Mouse (Mus musculus): ENCODE measurements around the gene Arl6ip6. TPM values are rescaled to one million over a fixed set of nuclear protein-coding genes. Genes with fewer than 3 reads are reported as not detected.
A peak's percentile ranks its signal among the peaks of the same experiment; 100 is the strongest.

Gene Arl6ip6
- total and polyA plus RNA-seq, 3 experiments: 39.6 to 72.1 (median 66.0) TPM

GRCm38 (mm10) chr2:53204373-53205274 lies 13.1 kb downstream of the Arl6ip6 start:
- DNase-seq (ENCODE audit: low spot score) (no peak), ATAC-seq (ENCODE audit: extremely low read depth, insufficient number of reproducible peaks, low FRiP score, poor library complexity, severe bottlenecking) (peak; percentile 63; the same call in 1 of the 2 replicates)

GRCm38 (mm10) chr2:53206749-53207148 lies 15.2 kb downstream of the Arl6ip6 start:
- H3K4me1 ChIP-seq (ENCODE audit: insufficient read depth, low read depth, low read length): peaks cover 3% of the 10 kb centered on the region
- H3K36me3 ChIP-seq (replicated peaks): peaks cover 43% of the 10 kb centered on the region
- ATAC-seq (ENCODE audit: extremely low read depth, insufficient number of reproducible peaks, low FRiP score, poor library complexity, severe bottlenecking) (no peak), DNase-seq (ENCODE audit: low spot score) (no peak)
- no peaks in the 10 kb centered on the region for H3K9me3 ChIP-seq (replicated peaks)
- no peak overlapping the region for H3K4me3 ChIP-seq (ENCODE audit: low read depth, low read length)
- TF ChIP-seq GATA2 (IDR thresholded peaks at IDR 0.05; ENCODE audit: borderline replicate concordance, low read depth, low read length): no peak
- TF ChIP-seq POLR2AphosphoS5 (IDR thresholded peaks at IDR 0.05; ENCODE audit: insufficient replicate concordance, low read depth, low read length): no peak
- no peak for TF ChIP-seq GATA1 (IDR thresholded peaks at IDR 0.05; ENCODE audit: borderline replicate concordance, low read length)
- no peak for TF ChIP-seq CTCF (IDR thresholded peaks at IDR 0.05; ENCODE audit: low read depth, low read length)
- TF ChIP-seq TAL1 (conservative IDR thresholded peaks at IDR 0.05; ENCODE audit: low read depth, low read length): no peak
- H3K27me3 ChIP-seq (ENCODE audit: insufficient read depth, low read length): no peaks in the 10 kb centered on the region

More at GRCm38 (mm10) chr2:53204373-53205274, 13.1 kb downstream of the Arl6ip6 start:
- H3K4me3 ChIP-seq (ENCODE audit: low read depth, low read length): no peak overlapping the region
- peaks cover 38% of the 10 kb centered on the region for H3K36me3 ChIP-seq (replicated peaks)
- no peaks in the 10 kb centered on the region for H3K9me3 ChIP-seq (replicated peaks)
- no peaks in the 10 kb centered on the region for H3K27me3 ChIP-seq (ENCODE audit: insufficient read depth, low read length)
- H3K4me1 ChIP-seq (ENCODE audit: insufficient read depth, low read depth, low read length): peaks cover 15% of the 10 kb centered on the region
- no peak for TF ChIP-seq CTCF (IDR thresholded peaks at IDR 0.05; ENCODE audit: low read depth, low read length)
- TF ChIP-seq POLR2AphosphoS5 (IDR thresholded peaks at IDR 0.05; ENCODE audit: insufficient replicate concordance, low read depth, low read length): no peak
- no peak for TF ChIP-seq TAL1 (conservative IDR thresholded peaks at IDR 0.05; ENCODE audit: low read depth, low read length)
- no peak for TF ChIP-seq GATA2 (IDR thresholded peaks at IDR 0.05; ENCODE audit: borderline replicate concordance, low read depth, low read length)
- no peak for TF ChIP-seq GATA1 (IDR thresholded peaks at IDR 0.05; ENCODE audit: borderline replicate concordance, low read length)

GRCm38 (mm10) chr2:53213493-53213892 lies 22.0 kb downstream of the Arl6ip6 start:
- ATAC-seq (ENCODE audit: extremely low read depth, insufficient number of reproducible peaks, low FRiP score, poor library complexity, severe bottlenecking): no peak
- no peaks in the 10 kb centered on the region for H3K27me3 ChIP-seq (ENCODE audit: insufficient read depth, low read length)
- H3K4me1 ChIP-seq (ENCODE audit: insufficient read depth, low read depth, low read length): no peaks in the 10 kb centered on the region
- no peaks in the 10 kb centered on the region for H3K9me3 ChIP-seq (replicated peaks)
- no peak overlapping the region for H3K4me3 ChIP-seq (ENCODE audit: low read depth, low read length)
- H3K36me3 ChIP-seq (replicated peaks): peaks cover 76% of the 10 kb centered on the region
- TF ChIP-seq POLR2AphosphoS5 (IDR thresholded peaks at IDR 0.05; ENCODE audit: insufficient replicate concordance, low read depth, low read length): no peak
- TF ChIP-seq GATA1 (IDR thresholded peaks at IDR 0.05; ENCODE audit: borderline replicate concordance, low read length): no peak
- DNase-seq (ENCODE audit: low spot score): no peak

- no peaks in the 10 kb centered on the region for H3K9me3 ChIP-seq (replicated peaks)
- no peak overlapping the region for H3K4me3 ChIP-seq (ENCODE audit: low read depth, low read length)
- TF ChIP-seq TAL1 (conservative IDR thresholded peaks at IDR 0.05; ENCODE audit: low read depth, low read length): no peak
- no peak for TF ChIP-seq GATA2 (IDR thresholded peaks at IDR 0.05; ENCODE audit: borderline replicate concordance, low read depth, low read length)
- no peak for TF ChIP-seq CTCF (IDR thresholded peaks at IDR 0.05; ENCODE audit: low read depth, low read length)
- TF ChIP-seq GATA1 (IDR thresholded peaks at IDR 0.05; ENCODE audit: borderline replicate concordance, low read length): no peak
- no peak for TF ChIP-seq POLR2AphosphoS5 (IDR thresholded peaks at IDR 0.05; ENCODE audit: insufficient replicate concordance, low read depth, low read length)
- DNase-seq (ENCODE audit: low spot score) (no peak), ATAC-seq (ENCODE audit: extremely low read depth, insufficient number of reproducible peaks, low FRiP score, poor library complexity, severe bottlenecking) (no peak)
- no peaks in the 10 kb centered on the region for H3K27me3 ChIP-seq (ENCODE audit: insufficient read depth, low read length)
- peaks cover 22% of the 10 kb centered on the region for H3K36me3 ChIP-seq (replicated peaks)
- H3K4me1 ChIP-seq (ENCODE audit: insufficient read depth, low read depth, low read length): no peaks in the 10 kb centered on the region
These were observed 30.7 kb downstream of the Arl6ip6 start for GRCm38 (mm10) chr2:53222242-53222641.

- Histone ChIP-seq H3K4me3 (ENCODE audit: low read depth, low read length) (no peak overlapping the region), H3K36me3 (replicated peaks) (no peaks in the 10 kb centered on the region), H3K9me3 (replicated peaks) (no peaks in the 10 kb centered on the region), H3K4me1 (ENCODE audit: insufficient read depth, low read depth, low read length) (no peaks in the 10 kb centered on the region), H3K27me3 (ENCODE audit: insufficient read depth, low read length) (no peaks in the 10 kb centered on the region)
- TF ChIP-seq TAL1 (conservative IDR thresholded peaks at IDR 0.05; ENCODE audit: low read depth, low read length): no peak
- TF ChIP-seq GATA1 (IDR thresholded peaks at IDR 0.05; ENCODE audit: borderline replicate concordance, low read length): no peak
- no peak for TF ChIP-seq CTCF (IDR thresholded peaks at IDR 0.05; ENCODE audit: low read depth, low read length)
- TF ChIP-seq GATA2 (IDR thresholded peaks at IDR 0.05; ENCODE audit: borderline replicate concordance, low read depth, low read length): no peak
- no peak for TF ChIP-seq POLR2AphosphoS5 (IDR thresholded peaks at IDR 0.05; ENCODE audit: insufficient replicate concordance, low read depth, low read length)
- ATAC-seq (ENCODE audit: extremely low read depth, insufficient number of reproducible peaks, low FRiP score, poor library complexity, severe bottlenecking) (no peak), DNase-seq (ENCODE audit: low spot score) (no peak)
These were observed 65.5 kb downstream of the Arl6ip6 start for GRCm38 (mm10) chr2:53256982-53257381.

Other genes with a start within 250 kb of the Arl6ip6 start
- 215 and 218 TPM in 2 replicates for gene Prpf40a, start 442 bp upstream of the Arl6ip6 start, total RNA-seq (2014; fragmentation: Nextera tagmentation)
- gene Prpf40a, start 442 bp upstream of the Arl6ip6 start, total RNA-seq (2017): 102 and 121 TPM in 2 replicates
- gene Prpf40a, start 442 bp upstream of the Arl6ip6 start, polyA plus RNA-seq (2012): 23.3 and 27.5 TPM in 2 replicates